Mouse (Mus musculus) stomach, postnatal 0 days (tissue): ENCODE measurements around the gene Drc7.

Experiments used
- CTCF ChIP-seq: IDR thresholded peaks from 2 replicates; pipeline ENCODE4 v1.5.1; 2016; ENCODE audit warnings: antibody characterized with exemption, low read depth, mild to moderate bottlenecking, moderate library complexity
- EP300 ChIP-seq: optimal IDR thresholded peaks from 2 replicates; pipeline ENCODE3; 2016; ENCODE audit warnings: antibody characterized with exemption

DNA sequence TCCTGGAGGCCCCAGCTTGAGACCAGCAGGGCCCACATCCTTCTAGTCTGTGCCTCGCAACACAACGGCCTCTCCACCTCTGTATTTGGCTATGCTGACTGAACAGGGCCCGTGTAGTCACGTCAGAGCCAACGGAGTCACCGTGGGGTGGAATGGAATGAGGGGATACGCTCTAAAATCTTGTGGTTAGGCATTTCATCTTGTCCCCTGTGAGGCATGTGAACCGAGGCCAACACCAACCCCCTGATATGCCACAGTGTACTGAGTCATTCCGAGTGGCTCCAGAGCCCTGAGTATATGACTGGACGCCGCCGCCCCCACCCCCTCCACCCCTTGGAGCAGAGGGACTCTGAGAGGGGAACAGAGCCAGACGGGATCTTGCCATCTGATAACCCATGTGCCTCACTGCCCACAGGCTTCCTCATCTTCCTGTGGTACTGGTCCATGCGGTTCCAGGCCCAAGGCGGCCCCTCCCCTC is 42.4 kb upstream of the Drc7 start:
- TF ChIP-seq CTCF, result no peak
- no peak for TF ChIP-seq EP300
